Mouse (Mus musculus) liver, embryonic 15.5 days (tissue): ENCODE results near the gene Nol4l. TPM values are rescaled to one million over a fixed set of nuclear protein-coding genes. Genes with fewer than 3 reads are reported as not detected.

ENCODE experiments used
- ATAC-seq: fragments of 200-750 bp; cut with Nextera tagmentation; 2 replicates; pipeline ENCODE4 v1.8.0; 2017; ENCODE audit warnings: moderate number of reproducible peaks, mild to moderate bottlenecking, moderate library complexity; ENCODE audit not compliant: insufficient read depth
- H3K27ac ChIP-seq: fragments of 300-500 bp; sonication (generic); replicated peaks from 2 replicates; pipeline ENCODE4 v1.5.1; 2015; ENCODE audit warnings: mild to moderate bottlenecking, inconsistent platforms
- H3K27me3 ChIP-seq: fragments of 300-500 bp; sonication (generic); 2 replicates; pipeline ENCODE4 v1.6.1; 2015; ENCODE audit warnings: mild to moderate bottlenecking, inconsistent platforms
- H3K36me3 ChIP-seq: fragments of 300-500 bp; sonication (generic); replicated peaks from 2 replicates; pipeline ENCODE4 v1.6.1; 2015; ENCODE audit warnings: moderate library complexity, mild to moderate bottlenecking, inconsistent platforms
- H3K4me1 ChIP-seq: fragments of 300-500 bp; sonication (generic); replicated peaks from 2 replicates; pipeline ENCODE4 v1.6.1; 2015; ENCODE audit warnings: inconsistent platforms
- H3K4me2 ChIP-seq: fragments of 300-500 bp; sonication (generic); 2 replicates; pipeline ENCODE4 v1.6.1; 2015; ENCODE audit warnings: moderate library complexity, mild to moderate bottlenecking, inconsistent platforms
- H3K4me3 ChIP-seq: fragments of 300-500 bp; sonication (generic); replicated peaks from 2 replicates; pipeline ENCODE4 v1.5.1; 2015; ENCODE audit warnings: mild to moderate bottlenecking, inconsistent platforms
- H3K9ac ChIP-seq: fragments of 300-500 bp; sonication (generic); 2 replicates; pipeline ENCODE4 v1.6.1; 2015; ENCODE audit warnings: moderate library complexity, mild to moderate bottlenecking, inconsistent platforms
- H3K9me3 ChIP-seq: fragments of 300-500 bp; sonication (generic); replicated peaks from 2 replicates; pipeline ENCODE4 v1.6.1; 2016; ENCODE audit warnings: inconsistent platforms
- WGBS: fragments of 180-500 bp; shearing (Covaris S2); methylation state at CpG from one replicate; pipeline ENCODE4 v1.1.7; 2015; ENCODE audit warnings: mixed read lengths; ENCODE audit not compliant: insufficient replicate concordance; 5-methylcytosine and 5-hydroxymethylcytosine counted together
- polyA plus RNA-seq: library from polyadenylated mRNA; unstranded; fragments of >200 nt; fragmentation: Nextera tagmentation; extraction: Ambion mirVana; gene quantifications from 2 replicates; pipeline ENCODE4 v1.2.1, GENCODE M21; 2015

Gene Nol4l
- polyA plus RNA-seq, 1 experiment from 2014 or later, result 4.9 TPM

DNA sequence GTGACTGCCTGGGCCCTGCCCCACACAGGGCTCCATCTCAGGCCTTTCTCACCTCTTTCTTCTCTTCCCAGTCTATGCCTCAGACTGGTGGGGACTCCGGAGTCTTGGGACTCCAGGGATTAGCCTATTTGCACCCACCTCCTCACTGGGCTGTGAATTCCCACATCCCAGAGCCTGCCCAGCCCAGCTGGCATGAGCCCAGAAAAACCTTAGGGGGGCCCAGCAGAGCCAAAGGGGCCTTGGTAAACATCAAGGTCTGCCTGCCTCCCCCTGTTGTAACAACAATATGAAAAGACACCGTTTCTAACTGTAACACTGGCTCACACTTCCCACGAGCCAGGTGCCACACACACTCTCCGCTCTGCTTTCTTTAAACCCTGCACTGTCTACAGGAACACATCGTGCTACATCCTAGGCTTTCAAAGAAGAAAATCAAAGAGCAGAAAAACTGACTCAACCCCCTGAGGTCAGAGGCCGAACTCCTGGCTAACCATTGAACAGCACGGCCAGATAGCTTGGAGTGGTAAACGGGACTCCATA, 29.9 kb upstream of the Nol4l start:
- Histone ChIP-seq H3K9me3 (no peaks in the 10 kb centered on the region), H3K27me3 (no peaks in the 10 kb centered on the region; the same call in 1 of the 2 replicates), H3K27ac (no peak overlapping the region), H3K4me3 (no peak overlapping the region), H3K4me2 (no peak overlapping the region), H3K36me3 (no peaks in the 10 kb centered on the region), H3K4me1 (peaks cover 66% of the 10 kb centered on the region), H3K9ac (no peak overlapping the region)
- 64% methylated on average over 8 of the region's 8 CpGs for WGBS
- no peak for ATAC-seq

DNA sequence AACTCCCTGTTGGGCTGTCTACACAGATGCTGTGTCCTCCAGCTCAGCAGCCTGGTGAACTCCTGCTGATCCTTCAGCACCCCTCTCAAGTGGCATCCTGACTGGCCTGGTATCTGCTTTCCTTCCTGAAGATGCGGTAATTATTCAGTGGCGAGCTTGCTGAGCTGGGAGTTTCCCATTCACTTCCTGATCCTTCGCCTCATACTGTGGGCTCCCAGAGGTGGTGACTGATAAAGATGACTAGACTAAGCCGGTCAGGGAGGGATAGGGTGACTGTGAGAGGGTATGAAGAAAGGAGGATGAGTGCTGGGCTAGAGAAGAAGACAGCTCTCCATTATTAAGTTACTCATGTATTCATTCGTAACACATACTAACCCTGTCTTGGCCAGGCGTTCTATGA, 28.7 kb upstream of the Nol4l start:
- no peaks in the 10 kb centered on the region; the same call in 1 of the 2 replicates for H3K27me3 ChIP-seq
- H3K4me1 ChIP-seq, result peaks cover 65% of the 10 kb centered on the region
- H3K4me3 ChIP-seq, result no peak overlapping the region
- H3K4me2 ChIP-seq, result no peak overlapping the region
- H3K9ac ChIP-seq, result no peak overlapping the region
- peak; percentile 8; the same call in 1 of the 2 replicates for ATAC-seq
- no peaks in the 10 kb centered on the region for H3K36me3 ChIP-seq
- H3K9me3 ChIP-seq, result no peaks in the 10 kb centered on the region
- WGBS, result 33% methylated on average over 6 of the region's 6 CpGs
- H3K27ac ChIP-seq, result no peak overlapping the region

DNA sequence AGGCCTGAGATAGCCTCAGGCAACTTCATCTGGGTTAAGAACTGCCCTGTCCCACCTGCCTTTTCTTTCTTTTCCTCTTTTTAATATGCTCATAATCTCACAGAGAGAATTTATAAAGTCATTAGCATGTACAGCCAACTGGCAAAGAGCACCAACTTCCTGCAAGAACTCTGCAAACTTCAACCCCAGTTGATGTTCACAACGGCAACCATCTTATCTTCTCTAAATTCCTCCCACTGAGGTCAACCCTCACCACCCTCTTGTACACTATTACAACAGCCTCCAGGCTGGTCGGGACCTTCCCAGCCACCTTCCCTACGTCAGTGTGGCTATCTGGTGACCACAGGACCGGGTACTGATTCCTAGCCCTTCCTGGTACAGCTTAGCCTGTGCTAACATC, 27.5 kb upstream of the Nol4l start:
- Histone ChIP-seq H3K27me3 (no peaks in the 10 kb centered on the region; the same call in 1 of the 2 replicates), H3K4me1 (peaks cover 55% of the 10 kb centered on the region), H3K9me3 (no peaks in the 10 kb centered on the region), H3K4me3 (no peak overlapping the region), H3K36me3 (no peaks in the 10 kb centered on the region), H3K27ac (no peak overlapping the region), H3K4me2 (no peak overlapping the region), H3K9ac (no peak overlapping the region)
- no peak for ATAC-seq
- WGBS, result 7% methylated on average over 4 of the region's 4 CpGs

DNA sequence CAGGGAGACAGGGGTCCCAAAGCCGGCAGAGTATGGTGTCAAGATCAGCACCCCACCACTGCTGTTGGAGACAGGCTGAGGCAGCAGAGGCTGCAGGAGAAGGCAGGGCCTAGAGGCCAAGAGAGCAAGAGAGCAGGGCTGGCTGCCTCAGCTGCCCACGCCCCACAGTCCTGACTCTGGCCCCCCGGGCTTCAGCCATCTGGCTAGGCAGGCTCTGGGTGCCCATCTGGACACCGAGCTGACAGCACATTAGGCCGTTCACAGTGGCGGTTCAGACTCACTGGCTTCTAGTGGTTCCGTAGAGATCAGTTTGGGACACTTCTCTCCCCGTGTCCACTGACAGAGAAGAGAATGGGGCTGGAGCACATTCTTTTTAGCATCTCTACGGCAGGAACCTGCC, 26.4 kb upstream of the Nol4l start:
- no peaks in the 10 kb centered on the region for H3K36me3 ChIP-seq
- H3K9me3 ChIP-seq, result no peaks in the 10 kb centered on the region
- no peak overlapping the region for H3K9ac ChIP-seq
- H3K27me3 ChIP-seq, result no peaks in the 10 kb centered on the region; the same call in 1 of the 2 replicates
- ATAC-seq, result no peak
- 75% methylated on average over 9 of the region's 9 CpGs for WGBS
- no peak overlapping the region for H3K27ac ChIP-seq
- H3K4me3 ChIP-seq, result no peak overlapping the region
- peaks cover 46% of the 10 kb centered on the region for H3K4me1 ChIP-seq
- no peak overlapping the region for H3K4me2 ChIP-seq

DNA sequence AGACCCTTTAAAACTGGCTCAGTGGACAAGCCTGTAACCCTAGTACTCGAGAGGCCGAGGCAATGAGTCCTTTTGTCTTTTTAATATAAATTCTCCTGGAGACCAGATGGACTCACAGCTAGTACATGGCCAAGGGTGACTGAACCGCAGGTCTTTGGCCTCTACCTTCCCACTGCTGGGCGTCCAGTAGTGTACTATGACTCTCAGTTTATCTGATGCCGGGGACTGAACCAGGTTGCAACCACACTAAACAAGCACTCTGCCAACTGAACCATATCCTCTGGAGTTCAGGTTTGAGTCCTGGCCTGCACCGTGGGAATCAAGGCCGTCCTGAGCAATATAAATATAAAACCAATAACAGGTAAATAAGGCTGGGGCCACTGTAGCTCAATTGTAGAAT, 24.8 kb upstream of the Nol4l start:
- H3K4me2 ChIP-seq, result no peak overlapping the region
- H3K4me3 ChIP-seq, result no peak overlapping the region
- 71% methylated on average over 7 of the region's 7 CpGs for WGBS
- no peaks in the 10 kb centered on the region for H3K36me3 ChIP-seq
- H3K9ac ChIP-seq, result no peak overlapping the region
- H3K4me1 ChIP-seq, result peaks cover 33% of the 10 kb centered on the region
- no peak overlapping the region for H3K27ac ChIP-seq
- H3K27me3 ChIP-seq, result no peaks in the 10 kb centered on the region; the same call in 1 of the 2 replicates
- H3K9me3 ChIP-seq, result no peaks in the 10 kb centered on the region
- ATAC-seq, result no peak

DNA sequence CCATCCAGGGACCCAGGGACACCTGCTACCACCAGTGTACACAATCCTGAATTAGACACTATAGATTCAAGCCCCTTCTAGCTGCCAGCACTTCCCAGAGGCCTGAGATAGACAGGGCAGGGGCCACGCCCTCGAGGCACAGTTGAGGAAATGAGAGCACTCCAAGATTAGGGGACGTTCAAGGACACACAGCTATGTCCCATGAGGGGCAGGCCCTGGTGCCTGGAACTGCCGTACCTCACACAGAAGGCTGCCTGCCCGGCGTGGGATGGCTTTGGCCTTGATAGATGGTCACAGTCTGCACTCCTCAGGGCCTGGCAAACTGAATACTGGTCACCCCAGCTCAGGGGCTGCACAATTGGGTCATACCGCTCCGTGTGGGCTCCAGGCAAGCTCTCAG, 19.7 kb upstream of the Nol4l start:
- ATAC-seq, result no peak; the same call in 1 of the 2 replicates
- Histone ChIP-seq H3K4me2 (no peak overlapping the region), H3K9ac (no peak overlapping the region), H3K9me3 (no peaks in the 10 kb centered on the region), H3K36me3 (no peaks in the 10 kb centered on the region), H3K27ac (no peak overlapping the region), H3K4me3 (no peak overlapping the region), H3K27me3 (no peaks in the 10 kb centered on the region), H3K4me1 (peaks cover 55% of the 10 kb centered on the region)
- 37% methylated on average over 8 of the region's 8 CpGs for WGBS

DNA sequence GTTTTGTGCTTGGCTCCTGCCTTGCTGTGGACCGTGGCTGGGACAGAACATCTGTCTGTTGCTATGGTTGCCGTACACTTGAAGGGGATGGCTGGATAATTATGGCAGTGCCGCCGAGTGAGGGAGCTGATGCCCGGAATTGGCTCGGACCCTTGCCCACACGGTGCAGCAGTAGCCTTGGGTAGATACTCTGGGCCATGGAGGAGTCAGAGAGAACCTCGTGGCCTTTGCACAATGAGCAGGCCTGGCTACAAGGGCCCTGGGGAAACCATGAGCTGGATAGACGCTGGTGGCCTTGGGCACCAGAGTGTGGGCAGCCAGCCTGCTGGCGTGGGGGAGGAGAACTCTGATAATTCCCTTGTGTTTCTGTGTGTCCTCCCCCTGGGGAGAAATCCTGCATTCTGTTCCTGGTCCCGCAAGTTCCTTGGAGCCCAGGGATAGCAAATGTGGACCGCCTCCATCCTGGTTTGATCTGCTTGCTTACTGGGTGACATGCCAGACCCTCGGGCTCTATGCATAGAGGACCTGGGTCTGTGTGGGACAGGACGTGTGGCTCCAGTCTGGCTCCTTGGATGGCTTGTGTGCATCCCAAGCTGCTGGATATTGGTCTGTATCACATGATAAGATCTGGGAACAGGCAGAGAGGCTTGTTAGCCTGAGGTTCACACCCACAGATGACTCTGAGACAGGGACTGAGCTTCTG, 18.6 kb upstream of the Nol4l start:
- no peak overlapping the region for H3K9ac ChIP-seq
- H3K4me1 ChIP-seq, result peaks cover 66% of the 10 kb centered on the region
- H3K4me2 ChIP-seq, result no peak overlapping the region
- H3K36me3 ChIP-seq, result no peaks in the 10 kb centered on the region
- H3K27me3 ChIP-seq, result no peaks in the 10 kb centered on the region
- H3K9me3 ChIP-seq, result no peaks in the 10 kb centered on the region
- WGBS, result 61% methylated on average over 14 of the region's 14 CpGs
- H3K27ac ChIP-seq, result no peak overlapping the region
- no peak overlapping the region for H3K4me3 ChIP-seq
- ATAC-seq, result no peak

DNA sequence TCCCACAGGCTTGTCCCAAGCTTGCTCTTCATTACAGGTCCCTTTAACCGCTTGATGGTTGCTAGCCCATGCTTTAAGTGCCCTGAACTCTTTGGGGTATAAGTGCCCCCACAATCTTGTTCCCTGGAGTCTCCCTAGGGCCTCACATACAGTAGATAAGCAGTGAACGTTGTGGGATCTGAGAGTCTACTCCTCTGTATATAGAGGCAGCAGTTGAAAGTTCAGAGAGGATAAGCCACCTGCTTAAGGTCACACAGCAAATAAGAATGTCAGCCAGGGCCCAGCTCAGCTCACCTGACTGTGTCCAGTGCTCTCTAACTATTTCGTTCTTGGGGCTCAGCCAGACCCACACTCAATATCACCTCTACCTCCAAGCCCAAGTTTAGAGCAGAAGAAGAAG, 17.9 kb upstream of the Nol4l start:
- WGBS, result 39% methylated on average over 3 of the region's 3 CpGs
- no peaks in the 10 kb centered on the region for H3K36me3 ChIP-seq
- peak overlapping the region; percentile 64 for H3K27ac ChIP-seq
- ATAC-seq, result peak; percentile 40; the same call in 1 of the 2 replicates
- peaks cover 73% of the 10 kb centered on the region for H3K4me1 ChIP-seq
- H3K4me2 ChIP-seq, result peak overlapping the region; percentile 45
- H3K9ac ChIP-seq, result 0 out of 2 replicates have a peak overlapping the region, but pooled peaks have one; percentile 12
- no peak overlapping the region for H3K4me3 ChIP-seq
- no peaks in the 10 kb centered on the region for H3K9me3 ChIP-seq
- H3K27me3 ChIP-seq, result no peaks in the 10 kb centered on the region

DNA sequence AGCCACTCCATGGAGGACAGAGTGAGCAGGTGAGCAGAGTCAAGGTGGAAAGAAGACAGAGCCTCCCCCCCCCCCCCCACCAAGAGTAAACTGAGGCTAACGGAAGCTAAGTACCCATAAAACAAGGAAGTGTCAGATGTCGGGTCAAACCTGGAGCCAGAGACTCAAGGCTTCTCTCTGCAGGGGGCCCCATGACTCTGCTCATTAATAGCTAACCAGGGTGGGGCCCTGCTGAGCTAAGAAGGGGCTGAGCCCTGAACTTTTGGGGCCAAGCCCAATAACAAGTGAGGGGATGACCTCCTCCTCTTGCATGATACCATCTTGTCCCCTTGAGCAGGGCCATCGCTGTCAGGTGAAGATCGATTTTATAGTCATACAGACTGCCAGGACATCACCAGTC, 17.2 kb upstream of the Nol4l start:
- Histone ChIP-seq H3K9me3 (no peaks in the 10 kb centered on the region), H3K4me3 (no peak overlapping the region), H3K4me2 (peak overlapping the region; percentile 45), H3K4me1 (peaks cover 80% of the 10 kb centered on the region), H3K27me3 (no peaks in the 10 kb centered on the region), H3K9ac (0 out of 2 replicates have a peak overlapping the region, but pooled peaks have one; percentile 12), H3K27ac (peak overlapping the region; percentile 64), H3K36me3 (no peaks in the 10 kb centered on the region)
- ATAC-seq, result peak; percentile 28; the same call in 1 of the 2 replicates
- 14% methylated on average over 4 of the region's 4 CpGs for WGBS

DNA sequence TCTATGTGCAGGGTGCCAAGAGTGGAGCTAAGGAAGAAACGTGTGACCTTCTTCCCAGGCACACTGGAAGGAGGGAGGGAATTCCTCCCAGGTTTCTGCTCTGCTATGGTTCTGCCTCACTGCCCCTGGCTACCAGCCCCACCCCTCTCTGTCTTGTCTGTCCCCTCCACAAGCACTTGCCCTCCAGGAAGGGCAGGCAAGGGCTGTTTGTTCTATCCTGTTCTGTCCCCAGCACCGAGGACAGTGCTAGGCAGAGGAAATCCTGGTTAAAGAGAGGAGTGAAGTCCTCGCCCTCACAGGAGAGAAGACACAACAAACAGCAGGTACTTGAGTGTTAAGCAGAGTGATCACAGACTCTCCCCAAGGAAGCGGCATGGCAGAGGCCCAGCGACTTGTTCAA, 16.7 kb upstream of the Nol4l start:
- Histone ChIP-seq H3K9me3 (no peaks in the 10 kb centered on the region), H3K27ac (peak overlapping the region; percentile 64; the same call in 1 of the 2 replicates), H3K4me3 (no peak overlapping the region), H3K4me1 (peaks cover 81% of the 10 kb centered on the region), H3K27me3 (no peaks in the 10 kb centered on the region), H3K4me2 (peak overlapping the region; percentile 45; the same call in 1 of the 2 replicates), H3K36me3 (no peaks in the 10 kb centered on the region), H3K9ac (peak overlapping the region; percentile 12; the same call in 1 of the 2 replicates)
- 35% methylated on average over 5 of the region's 5 CpGs for WGBS
- ATAC-seq, result no peak

DNA sequence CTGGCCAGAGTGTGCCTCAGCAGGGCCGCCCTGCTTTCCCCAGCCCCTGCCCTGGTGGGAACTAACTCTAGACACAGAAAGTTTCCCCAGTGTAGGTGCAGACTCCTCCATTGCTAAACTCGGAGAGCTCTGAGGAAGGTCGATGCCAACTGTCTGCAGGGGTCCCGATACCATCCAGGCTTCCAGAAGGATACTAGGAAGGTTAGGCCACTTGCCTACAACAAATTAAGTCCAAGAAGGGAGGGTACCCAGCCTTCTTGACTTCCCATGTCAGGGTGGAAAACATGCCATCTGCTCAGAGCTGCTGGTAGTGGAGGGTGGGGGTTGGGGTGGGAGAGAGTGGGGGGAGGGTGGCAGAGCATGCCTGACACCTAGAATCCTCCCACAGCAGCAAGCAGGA, 15.0 kb upstream of the Nol4l start:
- Histone ChIP-seq H3K9me3 (no peaks in the 10 kb centered on the region), H3K4me1 (peaks cover 79% of the 10 kb centered on the region), H3K27me3 (no peaks in the 10 kb centered on the region), H3K4me2 (peak overlapping the region; percentile 25; the same call in 1 of the 2 replicates), H3K9ac (peak overlapping the region; percentile 26; the same call in 1 of the 2 replicates), H3K36me3 (no peaks in the 10 kb centered on the region), H3K4me3 (no peak overlapping the region), H3K27ac (peak overlapping the region; percentile 63)
- no peak for ATAC-seq
- WGBS, result 59% methylated on average over 4 of the region's 4 CpGs
